Mouse (Mus musculus) v-Abl transformed pro-B cells (cell line): ENCODE data around the gene Fam172a.

Experiments
- in situ Hi-C, 2 experiments: fragments of 400-800 bp; cut with MboI; formaldehyde crosslinking; loops; one replicate each; pipeline ENCODE4 v1.15.1; 2025; ENCODE audit not compliant: unreplicated experiment in 2 of 2

The Fam172a gene

DNA sequence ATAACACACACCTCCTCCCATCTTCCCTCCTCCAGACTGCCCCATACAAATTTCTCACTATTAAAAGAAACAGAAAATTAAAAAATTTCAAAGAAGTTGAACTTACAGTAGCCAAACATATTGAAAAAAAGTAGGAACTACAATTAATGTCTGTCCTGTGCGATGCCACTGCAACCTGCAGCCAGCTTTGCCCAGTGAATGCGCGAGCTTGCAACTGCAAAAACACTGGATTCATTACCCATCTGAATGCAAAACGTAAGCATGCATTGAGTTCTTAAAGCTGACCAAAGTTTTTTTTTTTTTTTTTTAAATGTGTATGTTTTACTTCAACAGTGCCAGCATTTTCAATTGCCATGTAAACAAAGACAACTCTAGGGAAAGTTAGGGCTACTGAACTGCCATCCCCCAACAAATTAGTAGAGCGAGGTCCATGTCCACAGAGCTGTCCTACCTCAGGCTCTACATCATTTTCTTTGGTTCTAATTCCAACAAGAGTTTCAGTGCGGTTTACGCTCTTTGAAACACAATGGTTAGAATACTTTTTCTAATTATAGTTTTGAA, 494.5 kb downstream of the Fam172a start:
- in situ Hi-C loops, result no loop called here

GRCm38 (mm10) chr13:78197286-78197818, 495.5 kb downstream of the Fam172a start:
- in situ Hi-C loops, result no loop called here

DNA sequence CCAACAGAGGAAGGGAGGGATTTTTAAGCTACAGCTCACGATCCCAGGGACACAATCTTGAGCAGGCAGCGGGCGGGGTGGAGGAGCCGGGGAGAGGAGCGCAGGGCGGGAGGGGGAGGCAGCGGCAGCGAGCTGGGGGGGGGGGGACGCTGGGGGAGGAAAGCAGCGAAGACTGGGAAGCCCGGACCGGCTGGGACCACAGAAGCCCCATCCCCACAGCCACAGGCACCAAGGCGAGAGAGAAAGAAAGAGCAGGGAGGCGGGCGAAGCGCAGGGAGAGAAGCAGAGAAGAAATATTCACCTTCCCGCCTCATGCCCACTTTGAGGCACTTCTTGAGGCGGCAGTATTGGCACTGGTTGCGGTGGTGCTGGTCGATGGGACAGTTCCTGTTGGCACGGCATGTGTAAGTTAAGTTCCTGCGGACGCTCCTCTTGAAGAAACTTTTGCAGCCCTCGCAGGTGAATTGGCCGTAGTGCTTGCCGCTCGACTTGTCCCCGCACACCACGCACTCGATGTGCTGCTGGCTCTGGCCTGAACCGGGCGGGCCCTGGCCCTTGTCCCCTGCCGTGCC, 496.1 kb downstream of the Fam172a start:
- in situ Hi-C loops, result no loop called here

- in situ Hi-C loops, result no loop called here
These were observed 496.6 kb downstream of the Fam172a start for GRCm38 (mm10) chr13:78198391-78198870.

- in situ Hi-C loops, result no loop called here
These were observed 497.2 kb downstream of the Fam172a start for GRCm38 (mm10) chr13:78198871-78199641.

DNA sequence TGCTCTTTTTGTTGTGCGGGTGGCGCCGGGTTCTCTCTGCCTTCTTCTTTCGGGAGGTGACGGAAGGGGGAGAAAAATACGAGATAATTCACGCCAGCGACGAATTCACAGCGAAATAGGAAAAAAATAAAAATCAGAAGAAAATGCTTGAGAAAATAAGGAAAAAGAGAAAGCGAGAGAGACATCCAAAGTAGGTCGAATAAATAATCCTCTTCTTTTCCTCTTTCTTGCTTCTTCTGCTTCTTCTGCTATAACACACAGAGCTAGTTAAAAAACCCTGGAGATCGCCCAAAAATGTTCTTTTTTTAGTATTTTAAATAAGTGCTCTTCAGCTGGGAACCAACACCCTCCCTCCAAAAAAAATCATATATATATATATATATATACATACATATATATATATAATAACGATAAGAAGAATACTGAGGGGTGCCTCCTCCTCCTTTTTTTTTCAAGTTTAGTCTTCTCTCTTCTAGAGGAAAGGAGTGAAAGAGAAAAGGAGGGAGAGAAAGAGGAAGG, 497.9 kb downstream of the Fam172a start, which contains the start of gene Nr2f1:
TSS of gene Nr2f1 (minus strand) at position 116 of the 519 bp plus-strand sequence.
- in situ Hi-C loops, result loop anchor here (5.0 to 25.0 kb wide), 6 partner anchors 332 to 1362 kb away; partner anchors contain the start of gene Fam172a (in 1 of the 2)

GRCm38 (mm10) chr13:78200407-78200806, 498.6 kb downstream of the Fam172a start:
- in situ Hi-C loops, result loop anchor here (5.0 to 25.0 kb wide), 6 partner anchors 333 to 1363 kb away; partner anchors contain the start of gene Fam172a (in 1 of the 2)

- in situ Hi-C loops, result loop anchor here (5.0 to 25.0 kb wide), 6 partner anchors 334 to 1364 kb away; partner anchors contain the start of gene Fam172a (in 1 of the 2)
These were observed 499.4 kb downstream of the Fam172a start for GRCm38 (mm10) chr13:78200991-78201870.

DNA sequence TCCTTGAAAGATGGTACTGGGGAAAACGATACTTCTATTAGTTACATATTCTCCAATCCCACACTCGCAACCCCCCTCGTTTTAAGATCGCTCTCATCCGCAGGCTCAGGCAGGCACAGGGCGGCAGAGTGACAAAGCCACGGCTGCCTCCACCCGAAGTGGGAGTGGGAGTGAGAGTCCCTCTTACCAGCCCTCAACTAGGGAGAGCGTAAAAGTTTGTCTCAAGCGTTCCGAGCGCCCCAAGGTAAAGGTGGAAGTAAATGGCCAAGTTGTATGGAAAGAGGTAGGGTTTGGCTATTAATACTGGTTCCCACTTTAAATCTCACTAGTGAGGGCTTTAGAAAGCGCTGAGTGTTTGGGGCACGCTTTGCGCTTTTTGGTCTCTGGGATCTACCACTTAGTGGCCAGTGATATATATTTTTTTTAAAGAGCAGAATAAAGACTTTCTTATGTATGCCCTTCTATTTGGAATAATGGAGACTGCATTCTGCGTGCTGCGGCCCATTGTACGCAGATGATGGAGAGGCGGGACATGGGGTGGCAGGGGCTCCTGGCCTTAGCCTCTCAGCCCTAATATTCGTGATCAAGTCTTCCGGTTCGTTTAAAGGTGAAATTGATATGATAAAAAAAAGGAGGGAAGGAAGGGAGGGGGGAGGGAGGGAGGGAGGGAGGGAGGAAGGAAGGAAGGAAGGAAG, 500.2 kb downstream of the Fam172a start:
- in situ Hi-C loops, result loop anchor here (5.0 to 25.0 kb wide), 6 partner anchors 335 to 1365 kb away; partner anchors contain the start of gene Fam172a (in 1 of the 2)

DNA sequence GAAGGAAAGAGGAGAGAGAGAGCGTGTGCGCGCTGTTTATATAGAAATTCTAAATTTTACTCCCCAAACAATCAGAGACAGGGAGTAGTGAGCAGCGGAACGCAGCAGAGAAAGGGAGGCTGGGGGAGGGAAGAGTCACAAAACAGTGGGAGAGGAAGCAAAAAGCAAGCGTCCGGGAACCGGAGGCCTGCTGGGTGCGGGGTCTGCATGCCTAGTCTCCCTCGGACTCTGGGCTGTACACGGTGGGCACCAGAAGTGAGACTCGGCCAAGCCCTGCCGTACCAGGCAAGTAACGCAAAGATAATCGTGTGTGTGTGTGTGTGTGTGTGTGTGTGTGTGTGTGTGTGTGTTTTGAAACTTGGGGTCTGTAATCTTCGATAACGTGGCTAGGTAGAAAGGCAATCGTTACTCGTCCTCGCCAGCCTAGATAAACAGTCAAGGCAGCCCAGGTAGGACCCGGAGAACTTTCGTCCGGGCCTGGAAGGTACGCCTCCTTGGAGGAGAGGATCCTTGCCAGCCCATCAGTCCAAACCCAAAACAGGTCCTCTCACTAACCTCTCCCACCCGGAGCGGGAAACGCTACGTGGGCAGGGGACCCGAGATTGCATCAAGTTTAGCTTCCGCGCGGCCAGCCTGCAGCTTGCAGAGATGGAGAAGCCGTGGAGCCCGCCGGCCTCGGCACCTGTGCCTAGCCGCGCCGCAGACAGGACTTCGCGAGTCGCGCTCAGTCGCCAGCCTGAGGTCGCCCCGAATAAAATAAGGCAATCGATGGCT, 500.9 kb downstream of the Fam172a start:
- in situ Hi-C loops, result loop anchor here (5.0 to 25.0 kb wide), 6 partner anchors 335 to 1365 kb away; partner anchors contain the start of gene Fam172a (in 1 of the 2)

DNA sequence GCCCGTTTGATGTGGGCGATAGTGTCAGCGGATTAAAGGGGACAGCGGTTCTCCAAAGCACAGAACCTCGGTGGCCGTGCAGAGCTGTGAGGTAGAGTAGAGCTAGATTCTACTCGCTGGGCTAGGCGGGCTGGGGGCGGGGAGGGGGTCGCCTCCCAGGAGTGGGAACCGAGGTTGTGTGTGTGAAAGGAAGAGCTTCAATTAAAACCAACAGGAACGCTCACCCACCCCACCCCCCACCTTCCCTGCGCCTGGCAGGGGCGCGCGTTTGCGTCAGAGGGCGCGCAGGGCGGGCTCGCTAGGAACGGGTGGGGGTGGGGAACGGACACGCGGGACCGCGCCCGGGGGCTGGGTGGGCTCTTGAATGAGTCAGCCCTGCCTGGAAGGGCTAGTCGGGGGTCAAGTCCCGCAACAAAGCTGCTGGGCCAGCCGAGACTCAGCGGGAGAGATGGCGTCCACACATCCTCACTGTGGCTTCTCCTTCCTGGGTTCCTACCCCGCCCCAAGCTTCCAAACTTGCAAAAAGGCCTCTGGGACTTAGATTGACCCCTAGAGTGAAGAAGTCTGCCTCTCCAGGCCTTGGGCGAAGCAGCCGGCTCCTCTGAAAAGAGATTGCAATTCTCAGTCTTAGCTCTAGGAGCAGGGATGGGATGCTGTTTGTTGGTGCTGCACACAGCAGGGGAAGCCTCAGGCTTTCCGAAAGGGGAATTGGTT, 501.7 kb downstream of the Fam172a start:
- in situ Hi-C loops, result loop anchor here (5.0 to 25.0 kb wide), 6 partner anchors 336 to 1366 kb away; partner anchors contain the start of gene Fam172a (in 1 of the 2)

GRCm38 (mm10) chr13:78205426-78205825, 503.6 kb downstream of the Fam172a start:
- in situ Hi-C loops, result loop anchor here (10.0 to 25.0 kb wide), 3 partner anchors 501 to 1368 kb away; partner anchors contain the start of gene Fam172a (in 1 of the 2)

- in situ Hi-C loops, result loop anchor here (10.0 to 25.0 kb wide), 3 partner anchors 502 to 1370 kb away; partner anchors contain the start of gene Fam172a (in 1 of the 2)
These were observed 505.1 kb downstream of the Fam172a start for GRCm38 (mm10) chr13:78206891-78207430.

- in situ Hi-C loops, result loop anchor here (10.0 to 25.0 kb wide), 3 partner anchors 503 to 1371 kb away; partner anchors contain the start of gene Fam172a (in 1 of the 2)
These were observed 506.2 kb downstream of the Fam172a start for GRCm38 (mm10) chr13:78207796-78208645.

GRCm38 (mm10) chr13:78208689-78209410, 507.0 kb downstream of the Fam172a start:
- in situ Hi-C loops, result loop anchor here (10.0 to 25.0 kb wide), 3 partner anchors 504 to 1372 kb away; partner anchors contain the start of gene Fam172a (in 1 of the 2)
